ENCODE assay signal across 26 mouse cellular contexts in the genomic region with DNA sequence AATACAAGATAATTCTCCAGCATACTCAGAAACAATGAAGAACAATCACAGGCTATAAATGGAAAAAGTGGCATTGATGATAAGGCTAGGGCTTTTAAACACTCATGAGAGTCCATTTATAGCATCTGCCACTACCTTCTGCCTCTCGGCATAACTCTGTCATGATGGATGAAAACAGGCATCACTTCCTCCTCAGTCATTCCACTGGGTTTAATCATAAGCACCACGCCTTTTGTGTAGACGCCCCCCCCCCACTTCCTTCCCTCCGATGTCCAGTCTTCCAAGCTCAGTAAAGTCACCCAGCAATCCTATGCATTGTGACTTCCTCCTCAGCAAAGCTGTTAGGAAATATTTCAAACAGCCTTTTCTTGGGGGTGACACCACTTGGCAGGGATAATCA.
DNase-seq lines count a peak whose midpoint lies in the region; ATAC-seq and TF ChIP-seq lines count a peak whose summit lies in the region.
"Had no signal": no experiment of that assay in that cellular context is flagged by ENCODE, and none has a peak within 500 bp of the region (broad histone marks: within the 10 kb centered on the region; RNA-seq: fewer than 3 reads in every experiment).

No protein-coding gene starts in this region.

- no peak overlapping the region for H3K4me2 ChIP-seq in heart, embryonic 11.5 days
- no peak overlapping the region for H3K4me2 ChIP-seq in heart, postnatal 0 days (ENCODE audit: low read depth, low read length)
- H3K4me2 ChIP-seq in lung, embryonic 16.5 days (ENCODE audit: low read depth, low read length) = no peak overlapping the region
- H3K4me2 ChIP-seq: forebrain, embryonic 15.5 days; hindbrain, embryonic 13.5 days; limb, embryonic 12.5 days; liver, embryonic 13.5 days; stomach, embryonic 15.5 days had no signal

- WGBS in heart, embryonic 11.5 days (ENCODE audit: insufficient replicate concordance) = 30% methylated on average over 4 of the region's 4 CpGs
- WGBS in heart, postnatal 0 days = 2% methylated on average over 4 of the region's 4 CpGs
- 27% methylated on average over 4 of the region's 4 CpGs for WGBS in lung, embryonic 16.5 days
- WGBS in lung, adult 2 months = 17% methylated on average over 4 of the region's 4 CpGs

- TF ChIP-seq CTCF in heart, postnatal 0 days (IDR thresholded peaks at IDR 0.05; ENCODE audit: low read depth) = no peak
- TF ChIP-seq CTCF in lung, adult 2 months (IDR thresholded peaks at IDR 0.05; ENCODE audit: insufficient read depth, low read length) = no peak

- no peak overlapping the region for H3K9ac ChIP-seq in heart, embryonic 11.5 days (ENCODE audit: low read depth, low read length)
- no peak overlapping the region for H3K9ac ChIP-seq in heart, postnatal 0 days (replicated peaks; ENCODE audit: low read depth, low read length)
- H3K9ac ChIP-seq in lung, embryonic 16.5 days (ENCODE audit: low read length) = no peak overlapping the region
- H3K9ac ChIP-seq: forebrain, embryonic 15.5 days; hindbrain, embryonic 13.5 days; limb, embryonic 12.5 days; liver, embryonic 13.5 days; stomach, embryonic 15.5 days had no signal

- no peak overlapping the region for H3K27ac ChIP-seq in heart, embryonic 11.5 days (ENCODE audit: low read depth, low read length)
- no peak overlapping the region for H3K27ac ChIP-seq in heart, postnatal 0 days (ENCODE audit: low read depth)
- H3K27ac ChIP-seq in lung, embryonic 16.5 days (ENCODE audit: low read length) = no peak overlapping the region
- H3K27ac ChIP-seq: embryonic facial prominence, embryonic 10.5 days; forebrain, embryonic 15.5 days; hindbrain, embryonic 13.5 days; limb, embryonic 12.5 days; liver, embryonic 13.5 days; midbrain, embryonic 10.5 days; stomach, embryonic 15.5 days had no signal

- peak; percentile 58 for ATAC-seq in heart, embryonic 11.5 days (replicated peaks; ENCODE audit: insufficient number of reproducible peaks, low FRiP score, low TSS enrichment)
- peak; percentile 63 for ATAC-seq in heart, postnatal 0 days (ENCODE audit: insufficient read depth, low read depth)
- ATAC-seq in lung, embryonic 16.5 days (ENCODE audit: low read depth) = peak; percentile 61
- ATAC-seq in megakaryocyte, adult 5-6 weeks (ENCODE audit: poor library complexity, severe bottlenecking) = peak; percentile 93
- ATAC-seq: CD4-positive, CD25-positive, alpha-beta regulatory T cell, adult 4 months; forebrain, embryonic 15.5 days; Patski had no signal

- no peak overlapping the region for H3K4me3 ChIP-seq in heart, embryonic 11.5 days (ENCODE audit: low read depth, low read length)
- H3K4me3 ChIP-seq in heart, postnatal 0 days (ENCODE audit: low read depth, low read length) = no peak overlapping the region
- no peak overlapping the region for H3K4me3 ChIP-seq in lung, embryonic 16.5 days (ENCODE audit: low read length)
- H3K4me3 ChIP-seq in lung, adult 2 months (replicated peaks; ENCODE audit: extremely low read depth, low read depth, low read length) = no peak overlapping the region
- H3K4me3 ChIP-seq: embryonic facial prominence, embryonic 10.5 days; forebrain, embryonic 15.5 days; hindbrain, embryonic 13.5 days; limb, embryonic 12.5 days; liver, embryonic 13.5 days; midbrain, embryonic 10.5 days; stomach, embryonic 15.5 days had no signal

- no peaks in the 10 kb centered on the region for H3K9me3 ChIP-seq in heart, embryonic 11.5 days (replicated peaks; ENCODE audit: control insufficient read depth, low read length)
- H3K9me3 ChIP-seq in heart, postnatal 0 days (replicated peaks; ENCODE audit: control insufficient read depth, low read length) = no peaks in the 10 kb centered on the region
- H3K9me3 ChIP-seq in lung, embryonic 16.5 days (ENCODE audit: control insufficient read depth, low read length) = no peaks in the 10 kb centered on the region
- H3K9me3 ChIP-seq: embryonic facial prominence, embryonic 10.5 days; forebrain, embryonic 15.5 days; hindbrain, embryonic 13.5 days; limb, embryonic 12.5 days; liver, embryonic 13.5 days; midbrain, embryonic 10.5 days; stomach, embryonic 15.5 days had no signal

- no peak for TF ChIP-seq EP300 in heart, postnatal 0 days (IDR thresholded peaks at IDR 0.05; ENCODE audit: low read depth)

- intact Hi-C loops in heart, postnatal 36 days (cut with DNase I) = no loop called here

- no peaks in the 10 kb centered on the region for H3K27me3 ChIP-seq in heart, embryonic 11.5 days (ENCODE audit: control insufficient read depth, insufficient read depth, low read length)
- no peaks in the 10 kb centered on the region for H3K27me3 ChIP-seq in heart, postnatal 0 days (ENCODE audit: control insufficient read depth, insufficient read depth, low read length)
- no peaks in the 10 kb centered on the region for H3K27me3 ChIP-seq in lung, embryonic 16.5 days (ENCODE audit: control insufficient read depth, insufficient read depth, low read depth, low read length)
- H3K27me3 ChIP-seq: forebrain, embryonic 15.5 days; hindbrain, embryonic 13.5 days; limb, embryonic 12.5 days; liver, embryonic 13.5 days; Patski; stomach, embryonic 15.5 days had no signal

- no peaks in the 10 kb centered on the region for H3K36me3 ChIP-seq in heart, embryonic 11.5 days (ENCODE audit: control insufficient read depth, insufficient read depth, low read length)
- H3K36me3 ChIP-seq in heart, postnatal 0 days (replicated peaks; ENCODE audit: control insufficient read depth, insufficient read depth, low read length) = no peaks in the 10 kb centered on the region
- H3K36me3 ChIP-seq in lung, embryonic 16.5 days (ENCODE audit: control insufficient read depth, insufficient read depth, low read length) = no peaks in the 10 kb centered on the region
- H3K36me3 ChIP-seq: embryonic facial prominence, embryonic 10.5 days; forebrain, embryonic 15.5 days; hindbrain, embryonic 13.5 days; limb, embryonic 12.5 days; liver, embryonic 13.5 days; midbrain, embryonic 10.5 days; stomach, embryonic 15.5 days had no signal

- H3K4me1 ChIP-seq in heart, embryonic 11.5 days (ENCODE audit: control insufficient read depth, insufficient read depth, low read length) = 0 out of 2 replicates have a peak, but pooled peaks cover 3% of the 10 kb centered on the region
- H3K4me1 ChIP-seq in heart, postnatal 0 days (ENCODE audit: control insufficient read depth, insufficient read depth) = peaks cover 12% of the 10 kb centered on the region
- H3K4me1 ChIP-seq in lung, embryonic 16.5 days (replicated peaks; ENCODE audit: control insufficient read depth, insufficient read depth, low read length) = peaks cover 8% of the 10 kb centered on the region
- H3K4me1 ChIP-seq in lung, adult 2 months (ENCODE audit: control insufficient read depth, insufficient read depth, low read length) = no peaks in the 10 kb centered on the region; the same call in 1 of the 2 replicates
- H3K4me1 ChIP-seq: liver, embryonic 13.5 days; stomach, embryonic 15.5 days had no signal

- TF ChIP-seq POLR2A in lung, adult 2 months (IDR thresholded peaks at IDR 0.05; ENCODE audit: borderline replicate concordance, extremely low read depth, low read depth, low read length) = no peak

- DNase-seq in heart, postnatal 36 days = no peak
- peak; percentile 34 for DNase-seq in heart, postnatal 0 days (ENCODE audit: low spot score)
- no peak for DNase-seq in heart, postnatal 4 days
- DNase-seq in lung, adult 2 months = no peak
- no peak for DNase-seq in layer of hippocampus, postnatal 10 days (ENCODE audit: low spot score in 2 of 2)
- DNase-seq: adrenal gland, adult 2 months; cerebellum, adult 11 months; cerebellum, adult 9-11 months; gastrocnemius, postnatal 10 days; heart, adult 18-20 months; kidney, adult 2 months; kidney, postnatal 14 days; liver, embryonic 13.5 days; thymus, adult 18-20 months; thymus, postnatal 4 days had no signal
